Mouse (Mus musculus): ENCODE results near the gene Fes. TPM values are rescaled to one million over a fixed set of nuclear protein-coding genes. Genes with fewer than 3 reads are reported as not detected.

Gene Fes
- polyA plus RNA-seq, 1 experiment from 2014 or later, result 9.0 TPM

DNA sequence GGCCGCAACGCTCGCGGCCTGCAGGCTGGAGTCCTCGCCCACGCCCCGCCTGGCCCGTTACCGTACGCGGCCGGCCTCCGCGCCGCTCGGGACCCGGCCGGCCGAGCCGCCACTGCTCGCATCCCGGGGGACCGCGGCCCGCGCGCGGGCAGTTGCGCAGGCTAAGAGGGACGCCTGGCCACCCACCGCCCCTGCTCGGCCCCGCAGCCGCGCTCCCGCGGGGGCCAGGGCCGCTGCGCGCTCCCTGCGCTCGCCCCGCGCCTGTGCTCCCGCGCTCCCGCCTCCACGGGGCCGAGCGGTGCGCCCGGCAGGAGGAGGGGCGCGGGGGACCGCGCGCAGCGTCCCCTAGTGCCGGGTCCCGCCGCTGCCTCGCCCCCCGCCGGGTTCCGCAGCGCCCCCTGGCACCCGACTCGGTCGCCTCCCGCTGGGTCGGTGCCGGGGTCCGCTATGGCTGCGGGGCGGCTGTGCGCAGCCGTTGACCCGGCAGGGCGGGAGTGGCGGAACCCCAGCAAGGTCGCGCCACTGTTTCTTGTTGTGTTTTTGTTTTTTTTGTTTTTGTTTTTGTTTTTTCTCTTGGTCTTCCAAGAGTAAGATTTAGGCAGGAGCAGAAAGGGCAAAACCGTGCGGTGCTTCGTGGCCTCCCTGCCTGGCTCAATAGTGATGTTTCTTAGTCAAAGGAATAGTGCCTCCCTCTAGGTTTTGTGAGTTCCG is 16.6 kb downstream of the Fes start, which contains the start of gene Man2a2:
Gene Man2a2 (minus strand): TSS at position 335 of the 711 bp plus-strand sequence.
- Histone ChIP-seq H3K27ac (peak within 1 kb of the TSS; percentile 62), H3K4me3 (peak within 1 kb of the TSS; percentile 90), H3K36me3 (peaks cover 24% of the 10 kb centered on the region), H3K4me1 (peaks cover 14% of the 10 kb centered on the region), H3K9me3 (no peaks in the 10 kb centered on the region), H3K9ac (peak within 1 kb of the TSS; percentile 88), H3K27me3 (replicated peaks) (no peaks in the 10 kb centered on the region), H3K4me2 (replicated peaks) (peak within 1 kb of the TSS; percentile 80)
- peak; percentile 83 for ATAC-seq (ENCODE audit: low FRiP score, low read depth)
- under 1% methylated on average over 80 of the region's 86 CpGs for WGBS

DNA sequence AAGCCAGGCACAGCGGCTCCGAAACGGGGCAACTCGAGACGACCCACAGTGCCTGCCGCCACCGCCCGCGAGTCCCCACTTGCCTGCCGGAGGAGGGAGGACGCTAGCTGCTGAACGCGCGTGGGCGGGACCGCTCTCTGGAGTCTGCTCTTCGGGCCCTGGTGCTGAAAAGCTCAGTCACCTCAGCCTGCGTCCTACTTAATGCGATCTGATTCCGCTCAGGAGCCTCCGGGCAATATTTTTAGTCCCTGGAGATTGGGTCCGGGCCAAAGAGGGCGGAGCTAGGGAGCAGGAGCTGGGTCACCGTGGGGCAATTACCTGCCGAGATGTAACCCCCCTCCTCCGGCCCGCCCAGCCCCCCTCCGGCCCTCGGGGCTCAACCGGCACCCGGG is 17.1 kb downstream of the Fes start:
- peak; percentile 70 for ATAC-seq (ENCODE audit: low FRiP score, low read depth)
- peaks cover 14% of the 10 kb centered on the region for H3K4me1 ChIP-seq
- peak overlapping the region; percentile 90 for H3K4me3 ChIP-seq
- H3K27ac ChIP-seq, result peak overlapping the region; percentile 62
- H3K4me2 ChIP-seq (replicated peaks), result peak overlapping the region; percentile 80
- no peaks in the 10 kb centered on the region for H3K27me3 ChIP-seq (replicated peaks)
- H3K9ac ChIP-seq, result peak overlapping the region; percentile 88
- WGBS, result under 1% methylated on average over 30 of the region's 31 CpGs
- H3K36me3 ChIP-seq, result peaks cover 30% of the 10 kb centered on the region
- no peaks in the 10 kb centered on the region for H3K9me3 ChIP-seq

DNA sequence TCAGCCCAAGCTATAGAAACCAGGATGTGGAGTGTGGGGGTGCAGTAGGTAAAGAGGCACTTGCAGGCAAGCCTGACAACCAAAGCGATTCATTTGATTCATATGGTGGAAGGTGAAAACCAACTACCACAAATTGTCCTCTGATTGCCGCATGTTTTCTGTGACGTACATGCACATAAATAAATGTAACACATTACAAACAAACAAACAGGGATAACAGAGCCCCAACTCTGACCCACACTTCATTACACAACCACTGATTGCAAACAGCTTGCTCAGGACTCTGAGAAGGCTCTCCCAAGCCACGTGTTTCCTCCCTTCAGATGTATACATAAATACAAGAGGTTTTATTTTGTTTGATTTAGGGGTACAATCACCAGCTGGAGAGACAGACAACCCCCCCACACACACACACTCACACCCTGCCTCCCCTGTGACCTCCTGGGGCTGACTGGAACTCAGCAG is 17.7 kb downstream of the Fes start:
- H3K27ac ChIP-seq, result no peak overlapping the region
- no peaks in the 10 kb centered on the region for H3K27me3 ChIP-seq (replicated peaks)
- H3K4me2 ChIP-seq (replicated peaks), result peak overlapping the region; percentile 80
- H3K4me3 ChIP-seq, result peak overlapping the region; percentile 90
- H3K9ac ChIP-seq, result peak overlapping the region; percentile 88
- H3K4me1 ChIP-seq, result peaks cover 14% of the 10 kb centered on the region
- H3K36me3 ChIP-seq, result peaks cover 31% of the 10 kb centered on the region
- H3K9me3 ChIP-seq, result no peaks in the 10 kb centered on the region
- 53% methylated on average over 4 of the region's 4 CpGs for WGBS
- ATAC-seq (ENCODE audit: low FRiP score, low read depth), result no peak

DNA sequence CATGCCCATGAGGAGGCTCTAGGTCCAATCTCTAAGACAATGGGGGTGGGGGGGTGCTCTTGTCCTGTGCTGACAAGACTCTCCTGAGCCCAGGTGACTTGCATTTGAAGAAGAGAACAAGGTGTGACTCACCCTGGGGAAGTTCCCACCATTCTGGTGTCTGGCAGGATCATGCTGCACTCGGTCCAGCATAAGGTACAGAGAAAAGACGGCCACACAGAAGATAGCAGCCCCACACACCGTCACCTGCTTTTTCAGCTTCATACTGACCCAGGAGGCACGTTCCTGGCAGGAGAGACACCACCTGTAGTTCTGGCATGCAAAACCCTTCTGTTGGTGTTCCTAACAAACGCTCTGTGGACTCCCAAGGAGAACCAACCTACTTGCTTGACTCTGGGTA is 18.3 kb downstream of the Fes start:
- peak overlapping the region; percentile 80 for H3K4me2 ChIP-seq (replicated peaks)

DNA sequence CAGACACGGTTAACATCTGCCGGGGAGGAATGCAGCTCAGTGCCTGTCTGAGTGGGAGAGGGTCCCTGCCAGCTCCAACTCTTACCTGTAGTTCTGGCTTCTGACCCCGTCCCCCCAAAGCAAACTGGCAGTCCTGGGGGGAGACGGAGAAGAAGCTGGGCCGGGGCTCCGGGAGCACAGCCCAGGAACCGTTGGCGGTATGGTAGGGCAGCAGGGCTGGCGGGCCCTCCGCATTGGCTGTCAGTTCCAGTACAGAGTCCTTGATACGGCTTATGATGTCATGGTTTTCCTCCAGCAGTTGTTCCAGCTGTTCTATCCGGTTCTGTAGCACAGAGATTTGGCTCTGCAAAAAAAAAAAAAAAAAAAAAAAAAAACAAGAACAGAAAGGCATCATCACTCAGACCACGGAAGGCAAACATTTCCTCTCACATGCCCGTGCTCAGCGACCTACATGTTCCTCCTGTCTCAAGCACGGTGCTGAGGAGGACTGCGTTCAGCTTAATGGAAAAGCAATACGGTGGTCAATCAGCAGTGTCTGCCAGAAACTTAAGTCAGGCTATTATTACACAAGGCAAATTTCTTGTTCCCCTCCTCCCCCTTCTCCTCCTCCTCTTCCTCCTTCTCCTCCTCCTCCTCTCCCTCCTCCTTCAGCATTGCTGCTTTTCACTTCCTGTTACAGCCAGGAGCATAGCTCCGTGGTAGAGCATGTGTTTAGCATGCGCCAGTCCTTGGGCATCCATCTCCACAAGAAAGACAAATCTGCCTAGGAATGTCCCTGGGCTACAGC is 18.9 kb downstream of the Fes start:
- no peak overlapping the region for H3K4me3 ChIP-seq
- peak overlapping the region; percentile 80 for H3K4me2 ChIP-seq (replicated peaks)
- WGBS, result 88% methylated on average over 20 of the region's 20 CpGs
- no peak for ATAC-seq (ENCODE audit: low FRiP score, low read depth)
- H3K9me3 ChIP-seq, result no peaks in the 10 kb centered on the region
- no peak overlapping the region for H3K9ac ChIP-seq
- H3K4me1 ChIP-seq, result peaks cover 14% of the 10 kb centered on the region
- no peak overlapping the region for H3K27ac ChIP-seq
- H3K27me3 ChIP-seq (replicated peaks), result no peaks in the 10 kb centered on the region
- peaks cover 42% of the 10 kb centered on the region for H3K36me3 ChIP-seq

More for the DNA sequence above, 18.3 kb downstream of the Fes start:
- Histone ChIP-seq H3K4me3 (0 out of 2 replicates have a peak overlapping the region, but pooled peaks have one; percentile 90), H3K27me3 (replicated peaks) (no peaks in the 10 kb centered on the region), H3K27ac (no peak overlapping the region), H3K9me3 (no peaks in the 10 kb centered on the region), H3K9ac (no peak overlapping the region), H3K36me3 (peaks cover 35% of the 10 kb centered on the region), H3K4me1 (peaks cover 14% of the 10 kb centered on the region)
- WGBS, result 72% methylated on average over 5 of the region's 5 CpGs
- ATAC-seq (ENCODE audit: low FRiP score, low read depth), result no peak

DNA sequence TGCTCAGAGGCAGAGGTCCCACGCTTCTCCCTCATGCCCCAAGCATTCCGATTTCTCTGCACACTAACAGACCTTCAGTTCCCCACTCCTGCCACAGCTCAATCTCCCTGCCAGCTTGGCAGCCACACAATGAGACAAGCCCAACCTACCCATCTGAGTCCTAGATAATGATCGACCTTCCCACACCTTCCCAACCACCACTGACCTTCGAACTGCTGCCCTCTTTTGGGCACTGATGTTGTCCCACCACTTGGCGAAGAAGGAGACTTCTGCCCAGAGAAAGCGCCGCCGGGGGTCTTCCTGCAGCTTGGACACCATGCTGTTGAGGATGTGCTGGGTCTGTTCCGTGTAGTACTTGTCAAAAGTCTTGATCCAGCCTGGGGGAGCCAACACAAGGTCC is 19.7 kb downstream of the Fes start:
- H3K4me1 ChIP-seq, result peaks cover 14% of the 10 kb centered on the region
- H3K4me3 ChIP-seq, result no peak overlapping the region
- no peak overlapping the region for H3K9ac ChIP-seq
- WGBS, result 89% methylated on average over 9 of the region's 9 CpGs
- no peaks in the 10 kb centered on the region for H3K27me3 ChIP-seq (replicated peaks)
- H3K4me2 ChIP-seq (replicated peaks), result no peak overlapping the region
- H3K36me3 ChIP-seq, result peaks cover 50% of the 10 kb centered on the region
- H3K9me3 ChIP-seq, result no peaks in the 10 kb centered on the region
- no peak for ATAC-seq (ENCODE audit: low FRiP score, low read depth)
- no peak overlapping the region for H3K27ac ChIP-seq

DNA sequence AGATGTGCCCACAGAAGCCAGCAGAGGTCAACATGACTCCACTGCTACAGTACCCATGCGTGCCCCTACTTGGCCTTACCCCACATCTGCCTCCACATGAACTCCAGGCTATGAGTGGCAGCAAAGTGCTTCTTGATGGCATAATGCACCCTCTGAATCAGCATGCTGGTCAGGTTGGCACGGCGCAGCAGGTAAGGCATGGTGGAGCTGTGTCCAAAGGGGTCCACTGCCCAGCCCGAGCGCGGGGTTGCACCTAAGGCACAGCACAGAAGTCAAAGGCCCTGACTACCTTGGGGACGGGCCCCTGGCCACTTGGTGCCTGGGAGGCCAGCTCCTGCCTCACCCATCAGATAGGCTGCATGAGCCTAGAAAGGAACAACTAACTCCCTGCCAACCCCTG is 20.5 kb downstream of the Fes start:
- no peak overlapping the region for H3K4me2 ChIP-seq (replicated peaks)
- H3K4me3 ChIP-seq, result no peak overlapping the region
- 98% methylated on average over 7 of the region's 7 CpGs for WGBS
- no peak overlapping the region for H3K27ac ChIP-seq
- H3K9me3 ChIP-seq, result no peaks in the 10 kb centered on the region
- H3K9ac ChIP-seq, result no peak overlapping the region
- H3K36me3 ChIP-seq, result peaks cover 58% of the 10 kb centered on the region
- peaks cover 14% of the 10 kb centered on the region for H3K4me1 ChIP-seq
- no peak for ATAC-seq (ENCODE audit: low FRiP score, low read depth)
- H3K27me3 ChIP-seq (replicated peaks), result no peaks in the 10 kb centered on the region

DNA sequence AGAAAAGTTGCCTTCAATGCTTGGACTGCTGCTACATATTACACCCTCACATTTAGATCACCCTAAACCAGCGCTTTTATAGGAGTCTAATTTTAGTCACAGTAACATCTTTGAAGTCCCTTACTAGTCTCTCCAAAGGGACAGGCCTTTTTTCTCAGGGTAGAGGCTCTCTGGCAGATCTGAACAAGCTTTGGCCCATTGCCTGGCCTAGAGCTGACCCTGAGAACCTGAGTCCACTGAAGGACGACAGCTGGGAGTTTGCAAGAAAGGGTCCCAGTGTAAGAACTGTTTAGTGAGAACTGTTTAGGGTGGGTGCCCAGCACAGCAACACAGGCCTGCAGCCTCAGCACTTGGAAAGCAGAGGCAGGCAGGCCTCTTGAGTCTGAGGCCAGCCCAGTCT is 22.0 kb downstream of the Fes start:
- Histone ChIP-seq H3K27ac (no peak overlapping the region), H3K27me3 (replicated peaks) (no peaks in the 10 kb centered on the region), H3K4me2 (replicated peaks) (no peak overlapping the region), H3K9me3 (no peaks in the 10 kb centered on the region), H3K36me3 (peaks cover 72% of the 10 kb centered on the region), H3K9ac (no peak overlapping the region), H3K4me3 (no peak overlapping the region), H3K4me1 (peaks cover 14% of the 10 kb centered on the region)
- WGBS, result 88% methylated on average over 2 of the region's 2 CpGs
- ATAC-seq (ENCODE audit: low FRiP score, low read depth), result no peak

DNA sequence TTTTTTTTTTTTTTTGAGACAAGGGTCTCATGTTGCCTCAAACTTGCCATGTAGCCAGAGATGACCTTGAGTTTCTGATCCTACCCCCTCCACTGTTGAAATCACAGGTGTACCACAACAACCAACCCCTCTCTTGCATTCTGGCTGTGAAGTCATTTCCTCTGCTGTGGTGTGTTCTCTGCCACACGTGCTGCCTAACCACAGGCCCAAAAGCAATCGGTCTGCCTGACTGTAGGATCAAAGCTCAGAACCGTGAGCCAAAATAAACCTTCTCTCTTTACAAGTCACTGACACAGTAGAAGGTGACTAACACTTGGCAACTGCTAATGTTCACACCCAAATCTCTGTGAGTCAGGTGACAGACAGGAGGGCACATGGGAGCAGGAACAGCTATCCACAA is 27.3 kb downstream of the Fes start:
- WGBS, result 81% methylated on average over 3 of the region's 3 CpGs
- peaks cover 16% of the 10 kb centered on the region for H3K4me1 ChIP-seq
- H3K4me2 ChIP-seq (replicated peaks), result no peak overlapping the region
- no peaks in the 10 kb centered on the region for H3K9me3 ChIP-seq
- peaks cover 91% of the 10 kb centered on the region for H3K36me3 ChIP-seq
- no peak overlapping the region for H3K4me3 ChIP-seq
- no peak for ATAC-seq (ENCODE audit: low FRiP score, low read depth)
- H3K27me3 ChIP-seq (replicated peaks), result no peaks in the 10 kb centered on the region
- no peak overlapping the region for H3K9ac ChIP-seq
- no peak overlapping the region for H3K27ac ChIP-seq

DNA sequence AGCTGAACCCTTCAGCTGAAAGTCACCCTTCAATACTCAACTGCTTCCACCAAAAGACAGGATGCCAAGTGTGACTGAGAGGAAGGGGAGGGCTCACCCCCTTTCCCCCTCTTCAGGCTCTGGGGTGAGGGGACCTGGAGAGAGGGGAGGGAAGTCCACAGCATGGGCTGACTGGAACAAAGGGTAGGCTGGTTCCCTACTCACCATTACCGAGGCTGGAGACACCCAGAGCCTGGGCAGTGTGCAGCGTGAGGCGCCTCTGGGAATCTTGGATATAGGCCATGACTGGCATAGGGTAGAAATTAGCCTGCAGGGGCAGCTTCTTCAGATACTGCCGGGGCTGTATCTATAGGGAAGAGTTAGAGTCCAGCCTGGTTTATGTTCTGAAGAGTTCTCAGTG is 29.7 kb downstream of the Fes start:
- Histone ChIP-seq H3K4me2 (replicated peaks) (no peak overlapping the region), H3K4me1 (peaks cover 16% of the 10 kb centered on the region), H3K4me3 (no peak overlapping the region), H3K27me3 (replicated peaks) (no peaks in the 10 kb centered on the region), H3K27ac (no peak overlapping the region), H3K9me3 (no peaks in the 10 kb centered on the region), H3K9ac (no peak overlapping the region), H3K36me3 (peaks cover 88% of the 10 kb centered on the region)
- no peak for ATAC-seq (ENCODE audit: low FRiP score, low read depth)
- 61% methylated on average over 4 of the region's 4 CpGs for WGBS

DNA sequence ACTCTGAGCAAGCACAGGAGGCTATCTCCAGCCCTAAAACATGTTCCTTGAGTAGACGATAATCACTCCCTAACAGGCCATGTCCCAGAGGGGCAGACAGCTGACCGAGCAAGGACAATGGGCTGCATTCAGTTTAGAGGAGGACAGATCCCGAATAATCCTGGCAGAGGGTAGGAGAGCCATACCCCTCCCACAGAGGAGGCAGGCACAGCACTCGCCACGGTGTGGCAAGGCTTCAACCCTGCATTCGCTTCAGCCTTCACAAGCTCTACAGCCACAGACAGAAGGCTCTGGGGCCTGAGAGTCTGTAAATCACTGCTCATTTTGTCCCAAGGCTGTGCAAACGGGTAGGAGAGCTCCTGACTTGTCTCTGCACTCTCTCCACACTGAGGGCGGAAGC is 30.6 kb downstream of the Fes start:
- H3K4me3 ChIP-seq, result no peak overlapping the region
- peaks cover 88% of the 10 kb centered on the region for H3K36me3 ChIP-seq
- H3K4me1 ChIP-seq, result peaks cover 16% of the 10 kb centered on the region
- no peak overlapping the region for H3K27ac ChIP-seq
- no peaks in the 10 kb centered on the region for H3K9me3 ChIP-seq
- peak; percentile 63; the same call in 1 of the 2 replicates for ATAC-seq (ENCODE audit: low FRiP score, low read depth)
- H3K4me2 ChIP-seq (replicated peaks), result peak overlapping the region; percentile 9; the same call in 1 of the 2 replicates
- no peaks in the 10 kb centered on the region for H3K27me3 ChIP-seq (replicated peaks)
- H3K9ac ChIP-seq, result 0 out of 2 replicates have a peak overlapping the region, but pooled peaks have one; percentile 8
- 27% methylated on average over 8 of the region's 8 CpGs for WGBS

DNA sequence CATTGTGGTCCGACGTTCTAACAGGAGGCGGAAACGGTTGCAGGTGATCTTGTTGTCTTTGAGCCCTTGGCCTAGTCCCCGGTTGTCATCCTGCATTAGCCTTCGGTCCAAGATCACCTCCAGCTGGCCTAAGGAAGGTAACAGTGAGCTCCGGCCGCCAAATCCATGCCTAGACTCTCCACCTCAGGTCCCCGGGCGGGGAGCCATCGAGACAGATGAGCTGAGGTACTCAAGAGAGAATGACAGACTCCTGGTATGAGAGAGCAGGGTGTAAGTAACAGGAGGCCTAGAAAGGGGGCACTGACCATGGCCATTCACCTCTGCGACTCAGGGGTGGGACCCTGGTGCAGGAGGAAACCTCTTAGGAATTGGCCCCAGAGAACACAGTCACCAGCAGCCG is 31.4 kb downstream of the Fes start:
- H3K4me3 ChIP-seq, result no peak overlapping the region
- no peak overlapping the region for H3K9ac ChIP-seq
- peaks cover 16% of the 10 kb centered on the region for H3K4me1 ChIP-seq
- H3K27ac ChIP-seq, result no peak overlapping the region
- peaks cover 85% of the 10 kb centered on the region for H3K36me3 ChIP-seq
- H3K9me3 ChIP-seq, result no peaks in the 10 kb centered on the region
- no peaks in the 10 kb centered on the region for H3K27me3 ChIP-seq (replicated peaks)
- H3K4me2 ChIP-seq (replicated peaks), result no peak overlapping the region
- WGBS, result 90% methylated on average over 13 of the region's 13 CpGs
- no peak for ATAC-seq (ENCODE audit: low FRiP score, low read depth)

Measured in neural tube, embryonic 12.5 days (tissue).